Mouse (Mus musculus) right cerebral cortex, adult 2 months (tissue): ENCODE measurements at regions not wholly inside any gene's neighbourhood (a gene's known extent, or its start where the extent isn't known, plus 50 kb on each side); places are given as distances from the start of the nearest gene placed in this dataset.

Source experiments
- DNase-seq, 2 experiments: peaks; one replicate each; pipeline ENCODE4 v3.0.0; 2021 to 2022; ENCODE audit warnings: low spot score in 2 of 2

DNA sequence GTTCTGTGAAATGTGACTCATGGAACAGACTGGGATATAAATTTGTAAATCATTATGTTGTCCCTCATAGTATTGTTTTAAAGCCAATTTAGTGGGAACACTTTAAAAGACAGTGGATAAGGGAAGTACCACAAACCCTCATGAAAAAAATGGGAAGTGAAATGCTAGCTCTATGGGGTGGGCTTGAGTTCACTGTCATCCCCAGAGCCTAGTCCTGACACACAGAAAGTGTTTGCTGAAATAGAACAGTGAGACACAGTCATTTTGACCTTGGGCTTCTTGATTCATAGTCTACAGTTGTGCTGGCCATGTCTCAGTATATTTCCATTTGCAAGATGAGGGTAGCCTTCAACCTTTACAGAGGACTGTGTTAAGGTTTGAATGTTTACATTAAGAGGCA, 166.8 kb upstream of the Fggy start:
- no peak for DNase-seq

DNA sequence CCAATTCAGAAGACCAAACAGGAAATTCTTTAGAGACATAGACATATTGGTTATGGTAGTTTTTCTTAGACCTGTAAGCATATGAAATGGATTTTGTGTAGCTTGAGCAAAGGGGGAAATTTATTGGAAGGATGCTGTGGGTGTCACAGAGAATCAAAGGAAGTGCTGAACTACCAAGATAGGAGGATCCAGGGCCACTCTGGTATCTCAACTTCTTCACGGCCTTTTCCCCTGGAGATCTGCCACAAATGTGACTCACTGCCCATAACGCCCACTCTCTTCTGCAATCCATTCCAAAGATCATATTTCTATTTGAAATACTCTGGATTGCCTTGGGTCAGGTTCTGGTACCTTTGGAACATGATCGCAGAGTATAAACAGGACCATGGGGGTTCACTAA, 161.6 kb upstream of the Fggy start:
- DNase-seq = no peak

DNA sequence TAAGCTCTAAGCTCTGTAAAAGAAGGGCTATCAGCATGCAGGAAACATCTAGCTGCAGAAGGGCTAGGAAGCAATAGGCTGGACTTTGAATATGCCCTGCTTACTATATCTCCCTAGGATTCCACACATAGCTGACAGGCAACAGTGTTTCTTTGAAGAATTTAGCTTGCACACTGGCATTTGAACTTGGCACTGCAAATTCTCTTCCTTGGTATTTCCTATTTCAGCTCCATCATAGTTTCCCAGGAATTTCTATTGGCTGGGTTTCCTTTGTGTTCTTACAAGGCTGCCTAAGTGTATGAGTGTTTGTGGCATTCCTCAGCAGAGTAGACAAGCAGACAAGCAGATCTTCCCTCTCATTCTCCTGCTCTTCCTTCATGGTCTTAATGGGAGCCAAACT, 159.0 kb upstream of the Fggy start:
- no peak for DNase-seq

DNA sequence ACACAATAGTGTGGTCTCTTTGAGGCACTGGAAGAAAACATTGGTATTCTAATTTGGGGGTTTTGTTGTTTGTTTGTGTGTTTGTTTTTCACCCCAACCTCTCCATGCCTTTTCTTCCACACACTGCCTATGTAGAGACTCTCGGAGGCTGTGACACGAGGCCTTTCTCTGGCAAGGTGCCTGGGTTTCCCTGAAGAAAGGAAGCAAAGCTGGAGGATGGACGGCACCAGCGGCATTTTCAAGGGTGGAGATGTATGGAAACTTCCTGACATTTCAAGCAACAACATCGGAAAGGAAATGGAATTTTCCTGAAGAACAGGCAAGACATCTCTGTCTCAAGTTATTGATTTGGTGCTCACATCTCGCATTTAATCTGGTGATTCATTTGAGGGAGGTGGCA, 155.0 kb upstream of the Fggy start:
- no peak for DNase-seq

DNA sequence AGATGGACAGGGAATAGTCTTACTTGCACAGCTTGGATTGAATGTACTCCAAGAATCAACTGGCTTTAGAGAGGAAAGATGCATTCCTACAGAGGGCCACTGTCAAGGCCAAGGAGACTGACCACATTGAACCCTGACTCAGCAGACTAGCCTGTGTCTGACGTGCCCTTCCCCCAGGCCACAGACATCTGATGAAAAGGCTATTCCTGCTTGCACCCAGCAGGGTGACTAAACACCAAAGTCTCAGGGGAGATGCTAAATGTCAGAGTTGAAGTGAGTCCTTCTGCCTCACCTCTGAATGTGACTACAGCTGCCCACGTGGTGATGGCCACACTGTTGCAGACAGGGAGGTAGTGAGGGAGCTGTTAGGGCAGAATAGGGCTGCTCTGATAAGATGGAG, 140.2 kb upstream of the Fggy start:
- DNase-seq = no peak

DNA sequence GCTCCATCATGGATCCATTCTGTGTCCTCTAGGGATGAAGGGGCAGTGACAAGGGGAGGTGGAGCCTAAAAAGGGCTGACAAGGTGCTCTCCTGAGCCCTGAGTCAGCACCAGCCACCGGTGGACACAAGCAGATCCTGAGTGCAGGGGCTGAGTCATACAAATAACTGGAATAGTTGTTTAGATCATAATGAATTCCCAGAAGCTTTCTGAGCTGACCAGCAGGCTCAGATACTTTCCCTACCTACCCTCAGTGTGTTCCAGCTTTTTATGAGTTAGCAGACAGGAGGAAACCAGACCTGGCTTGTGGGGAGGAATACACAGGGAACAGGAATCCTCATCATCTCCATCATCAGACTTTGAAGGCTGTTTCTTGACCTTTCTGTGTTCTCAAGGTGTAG, 130.7 kb upstream of the Fggy start:
- DNase-seq = no peak

DNA sequence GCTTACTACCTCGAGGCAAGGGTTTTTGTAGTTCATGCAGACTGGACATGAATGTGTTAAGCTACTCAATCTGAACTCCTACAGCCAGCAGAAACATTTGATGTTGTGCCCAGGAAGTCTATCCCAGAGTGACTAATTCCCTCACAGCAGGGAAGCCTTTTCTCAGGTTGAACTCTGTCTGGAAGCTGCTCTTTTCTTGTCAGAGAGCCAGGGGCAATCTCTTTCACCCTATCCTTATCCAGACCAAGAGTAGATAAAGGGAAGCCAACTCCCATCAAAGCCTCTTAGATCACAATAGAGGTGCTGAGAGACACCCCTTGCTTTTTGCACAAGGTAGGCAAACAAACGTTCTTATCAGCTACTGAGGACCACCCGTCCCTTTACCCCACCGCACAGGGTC, 122.8 kb upstream of the Fggy start:
- DNase-seq = no peak

- no peak for DNase-seq
Measured at GRCm38 (mm10) chr4:95435080-95435479, 122.2 kb upstream of the Fggy start.

- DNase-seq = no peak
Measured at GRCm38 (mm10) chr4:95439834-95440233, 117.5 kb upstream of the Fggy start.

DNA sequence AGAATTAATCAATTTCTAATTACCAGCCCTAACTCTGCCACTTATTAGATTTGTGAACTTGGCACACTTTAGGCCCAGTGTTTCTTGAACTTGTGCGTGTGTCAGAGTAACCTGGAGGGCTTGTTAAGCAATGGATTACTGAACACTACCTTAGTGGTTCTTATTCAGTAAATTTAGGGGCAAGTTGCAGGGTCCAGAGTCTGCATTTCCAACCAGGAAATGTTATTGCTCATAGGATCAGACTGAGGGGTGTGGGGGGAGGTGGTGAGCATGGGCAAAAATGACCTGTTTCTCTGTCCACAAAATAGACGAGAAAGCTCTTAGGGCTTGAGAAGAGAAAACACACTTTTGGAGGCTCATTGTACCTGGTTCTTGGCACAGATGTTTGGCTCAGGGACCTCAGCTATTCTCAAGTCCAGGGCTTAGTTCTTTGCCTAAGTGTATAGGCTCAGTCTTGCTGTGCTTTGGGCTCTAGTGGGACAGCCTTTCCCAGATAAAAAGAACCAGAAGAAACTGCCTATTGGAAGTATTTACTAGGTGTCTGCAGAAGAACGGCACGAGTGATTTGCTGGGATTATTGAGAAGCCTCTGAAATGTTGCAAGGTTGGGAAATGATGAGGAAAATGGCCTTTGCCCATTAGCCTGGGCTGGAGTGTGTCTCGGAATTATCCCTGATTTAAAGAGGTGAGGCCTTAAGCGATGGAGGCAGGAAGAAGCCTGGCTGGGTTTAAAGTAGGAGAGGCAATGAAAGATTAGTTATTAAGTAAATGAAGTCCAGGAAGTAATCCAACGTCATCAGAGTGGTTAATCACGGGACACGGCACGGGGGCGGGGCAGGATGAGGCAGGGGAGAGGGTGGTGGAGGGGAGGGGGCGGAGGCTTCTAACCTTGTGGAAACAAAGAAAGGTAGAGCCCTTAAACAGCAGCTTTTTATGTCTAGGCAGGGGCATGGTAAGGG, 113.2 kb upstream of the Fggy start:
- DNase-seq = no peak

DNA sequence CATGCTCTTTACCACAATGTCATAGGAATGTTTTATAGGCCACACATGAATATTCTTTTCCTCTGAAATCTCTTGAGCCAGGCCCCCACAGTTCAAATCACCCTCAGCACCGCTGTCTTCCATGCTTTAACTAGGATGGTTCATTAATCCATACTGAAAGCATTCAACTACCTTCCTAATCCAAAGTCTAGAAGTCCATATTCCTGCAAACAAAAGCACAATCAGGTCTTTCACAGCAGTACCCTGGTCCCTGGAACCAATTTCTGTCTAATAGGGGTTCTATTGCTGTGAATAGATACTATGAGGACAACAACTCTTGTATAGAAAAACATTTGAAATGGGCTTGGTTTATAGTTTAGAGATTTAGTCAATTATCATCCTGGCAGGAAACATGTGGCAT, 107.0 kb upstream of the Fggy start:
- DNase-seq = no peak

DNA sequence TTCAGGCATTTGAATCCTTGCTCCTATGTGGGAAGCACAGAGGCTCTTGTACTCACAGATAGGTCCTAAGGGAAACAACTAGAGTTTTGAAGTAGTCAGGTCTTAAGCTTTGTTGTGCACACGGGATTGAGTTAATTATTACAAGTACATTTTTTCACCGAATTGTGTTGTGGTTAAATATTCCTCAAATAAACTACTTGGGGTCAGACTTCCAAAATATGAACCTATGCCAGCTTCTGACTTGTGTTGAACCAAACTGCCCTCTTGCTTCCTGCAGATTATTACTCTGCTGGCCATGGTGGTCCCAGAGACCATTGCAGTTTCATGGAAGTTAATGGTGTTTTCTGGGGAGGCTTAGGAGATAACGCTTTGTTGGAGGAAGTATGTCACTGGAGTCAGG, 105.5 kb upstream of the Fggy start:
- DNase-seq = no peak

DNA sequence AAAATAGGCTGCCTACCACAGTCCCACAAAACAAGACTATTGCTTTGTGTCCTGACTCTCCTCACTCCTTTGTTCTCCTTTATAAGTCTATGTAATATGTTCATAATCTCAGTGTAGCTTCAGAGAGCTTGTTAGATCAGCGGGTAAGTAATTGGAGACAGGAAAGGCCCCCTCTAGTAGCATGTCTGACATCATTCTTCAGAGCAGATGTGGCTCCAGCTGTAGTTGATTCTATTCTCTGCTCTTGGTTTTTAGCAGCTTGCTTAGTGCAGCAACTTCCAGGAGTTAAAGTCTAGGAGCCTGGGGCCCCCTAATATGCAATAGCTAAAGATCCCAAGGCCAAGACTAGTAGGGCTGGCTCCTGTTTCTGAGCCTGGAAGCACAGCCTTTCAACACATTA, 101.0 kb upstream of the Fggy start:
- no peak for DNase-seq

DNA sequence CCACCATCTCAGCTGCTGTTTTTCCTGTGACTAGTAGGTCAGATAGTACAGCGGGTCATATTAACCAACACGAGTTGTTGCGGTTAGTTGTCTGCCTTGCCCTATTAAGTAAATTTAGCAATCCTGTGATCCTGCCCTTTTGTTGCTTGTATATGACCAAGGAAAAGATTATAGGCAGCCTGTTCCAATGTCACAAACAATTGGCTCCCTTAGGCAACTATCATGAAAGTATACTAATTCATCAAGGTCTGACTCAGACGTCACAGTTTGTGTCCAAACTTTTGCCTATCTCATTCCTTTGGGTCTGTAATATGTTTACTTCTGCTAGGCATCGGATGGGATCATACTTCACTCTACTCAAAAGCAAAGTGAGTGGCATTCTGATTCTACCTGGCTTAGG, 100.4 kb upstream of the Fggy start:
- DNase-seq = no peak

GRCm38 (mm10) chr4:95462476-95462875, 94.8 kb upstream of the Fggy start:
- DNase-seq = no peak

DNA sequence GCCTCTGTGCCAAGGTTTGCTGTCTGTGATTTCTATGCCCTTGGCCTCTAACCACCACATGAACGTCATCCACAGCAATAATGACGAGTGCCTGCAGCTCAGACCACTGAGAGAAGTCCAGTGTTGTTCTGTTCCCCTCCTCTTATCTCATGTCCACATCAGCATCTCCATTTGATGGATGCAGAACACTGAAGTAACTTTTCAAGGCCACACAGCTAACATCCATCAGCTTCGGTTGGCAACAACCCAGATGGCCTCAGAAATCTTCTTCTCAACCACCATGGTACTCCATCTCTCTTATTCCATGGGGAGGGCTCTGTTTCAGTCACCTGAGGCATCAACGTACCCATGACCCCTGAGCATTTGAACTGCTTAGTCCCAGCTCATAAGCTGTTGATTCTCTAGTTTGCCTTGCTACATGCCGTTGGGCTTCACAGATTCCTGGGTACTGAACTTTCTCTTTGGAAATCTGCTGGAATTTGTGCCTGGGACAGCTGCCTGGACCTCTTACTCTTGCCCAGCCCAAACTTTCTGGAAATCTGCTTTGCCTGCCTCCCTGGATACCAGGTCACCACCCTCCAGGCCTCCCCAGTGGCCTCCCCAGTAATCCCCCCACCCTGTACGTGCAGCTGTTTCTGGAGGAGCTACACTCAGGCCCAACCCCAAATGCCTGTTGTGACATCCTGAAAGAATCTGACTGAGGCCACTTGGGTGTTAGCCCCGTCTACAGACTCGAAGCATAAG, 94.1 kb upstream of the Fggy start:
- DNase-seq = no peak

DNA sequence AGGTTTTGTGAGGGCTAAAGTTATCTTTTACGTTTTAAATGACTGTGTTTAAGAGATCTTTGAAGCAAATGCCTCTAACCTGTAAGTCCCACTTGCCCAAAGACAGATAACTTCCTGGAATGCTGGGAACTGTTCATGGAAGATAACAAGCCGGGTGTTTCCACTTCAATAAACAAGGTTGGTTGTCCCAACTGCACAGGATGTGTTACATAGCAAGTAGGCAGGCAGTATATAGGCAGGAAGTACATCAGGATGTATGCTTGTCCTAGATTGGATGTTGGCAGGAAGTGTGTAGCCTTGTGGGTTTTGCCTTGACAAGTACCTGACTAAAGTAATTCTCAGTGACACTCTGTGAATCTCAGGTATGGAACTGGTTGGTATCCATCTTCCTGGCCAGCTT, 90.7 kb upstream of the Fggy start:
- DNase-seq = no peak

DNA sequence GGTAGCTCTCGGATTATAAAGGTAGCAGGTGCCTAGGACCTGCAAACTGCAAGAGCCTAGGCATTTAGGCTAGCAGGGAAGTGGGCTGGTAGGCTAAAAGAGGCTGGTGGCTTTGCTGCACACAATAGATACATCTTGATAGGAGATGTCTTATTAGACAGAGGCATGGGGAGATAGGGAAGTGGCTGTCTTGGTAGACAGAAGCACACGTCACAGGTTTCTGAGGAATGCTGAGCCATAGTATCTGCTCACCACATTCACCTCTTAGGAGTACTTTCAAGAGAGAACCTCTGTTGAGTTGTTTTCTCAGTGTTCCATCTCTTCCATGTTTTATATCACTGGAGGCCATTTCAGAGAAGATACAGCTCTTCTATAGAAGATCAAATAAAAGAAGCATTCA, 89.8 kb upstream of the Fggy start:
- no peak for DNase-seq

GRCm38 (mm10) chr4:95474726-95475406, 82.4 kb upstream of the Fggy start:
- DNase-seq = no peak

GRCm38 (mm10) chr4:95476071-95476724, 81.1 kb upstream of the Fggy start:
- no peak for DNase-seq

GRCm38 (mm10) chr4:95483571-95483970, 73.7 kb upstream of the Fggy start:
- no peak for DNase-seq

DNA sequence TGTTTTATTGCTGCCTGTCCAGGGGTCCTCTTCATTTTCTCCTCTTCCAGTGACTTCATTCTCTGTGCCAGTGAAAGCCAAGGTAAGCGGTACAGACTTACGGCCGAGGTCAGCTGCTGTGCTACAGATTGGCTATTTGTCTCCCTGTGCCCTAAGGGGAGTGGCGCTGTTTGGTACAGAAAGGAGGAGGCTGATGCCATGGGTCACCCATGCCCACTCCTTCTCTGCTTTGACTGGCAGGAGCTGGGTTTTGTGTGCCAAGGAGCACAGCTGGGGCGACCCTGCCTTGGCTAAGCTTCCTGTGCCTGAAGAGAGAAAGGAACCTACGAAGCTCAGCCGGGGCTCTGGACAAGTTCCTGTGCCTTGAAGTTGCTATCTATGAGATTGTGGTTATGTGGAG, 70.0 kb upstream of the Fggy start:
- DNase-seq = no peak
